Mouse (Mus musculus): ENCODE measurements around the gene Mta2. TPM values are rescaled to one million over a fixed set of nuclear protein-coding genes. Genes with fewer than 3 reads are reported as not detected.

The Mta2 gene
- polyA plus RNA-seq, 1 experiment = 57.9 TPM

GRCm38 (mm10) chr19:8997546-8997945 lies 55.9 kb downstream of the Mta2 start:
- TF ChIP-seq POLR2A (IDR thresholded peaks at IDR 0.05; ENCODE audit: borderline replicate concordance, extremely low read depth, insufficient read depth, insufficient read length, poor library complexity, severe bottlenecking) (no peak), CTCF (IDR thresholded peaks at IDR 0.05; ENCODE audit: borderline replicate concordance, extremely low read depth, insufficient read depth, insufficient read length) (no peak)
- DNase-seq (ENCODE audit: low read depth) = peak; percentile 87

- DNase-seq (ENCODE audit: low read depth) = no peak
- TF ChIP-seq CTCF (IDR thresholded peaks at IDR 0.05; ENCODE audit: borderline replicate concordance, extremely low read depth, insufficient read depth, insufficient read length) = no peak
- TF ChIP-seq POLR2A (IDR thresholded peaks at IDR 0.05; ENCODE audit: borderline replicate concordance, extremely low read depth, insufficient read depth, insufficient read length, poor library complexity, severe bottlenecking) = no peak
These were observed 56.9 kb downstream of the Mta2 start for GRCm38 (mm10) chr19:8998546-8998945.

- no peak for DNase-seq (ENCODE audit: low read depth)
- TF ChIP-seq CTCF (IDR thresholded peaks at IDR 0.05; ENCODE audit: borderline replicate concordance, extremely low read depth, insufficient read depth, insufficient read length) (no peak), POLR2A (IDR thresholded peaks at IDR 0.05; ENCODE audit: borderline replicate concordance, extremely low read depth, insufficient read depth, insufficient read length, poor library complexity, severe bottlenecking) (no peak)
These were observed 57.5 kb downstream of the Mta2 start for GRCm38 (mm10) chr19:8999223-8999622.

Other genes with a start within 250 kb of the Mta2 start
- gene Slc3a2, start 218.5 kb upstream of the Mta2 start, polyA plus RNA-seq (2012; rRNA removed) = 147 and 159 TPM in 2 replicates
- 57.3 and 65.8 TPM in 2 replicates for gene Wdr74, start 206.0 kb upstream of the Mta2 start, polyA plus RNA-seq (2012; rRNA removed)
- gene 1700092M07Rik, start 201.2 kb upstream of the Mta2 start, polyA plus RNA-seq (2012; rRNA removed) = 1.9 and 2.4 TPM in 2 replicates
- 117 TPM in 2 replicates for gene Stx5a, start 200.5 kb upstream of the Mta2 start, polyA plus RNA-seq (2012; rRNA removed)
- 176 and 264 TPM in 2 replicates for gene Nxf1, start 184.8 kb upstream of the Mta2 start, polyA plus RNA-seq (2012; rRNA removed)
- 224 and 402 TPM in 2 replicates for gene Tmem223, start 170.9 kb upstream of the Mta2 start, polyA plus RNA-seq (2012; rRNA removed)
- gene Tmem179b, start 167.4 kb upstream of the Mta2 start, polyA plus RNA-seq (2012; rRNA removed) = 25.4 and 37.6 TPM in 2 replicates
- 27.6 and 29.8 TPM in 2 replicates for gene Taf6l, start 155.5 kb upstream of the Mta2 start, polyA plus RNA-seq (2012; rRNA removed)
- gene Polr2g, start 143.3 kb upstream of the Mta2 start, polyA plus RNA-seq (2012; rRNA removed) = 112 and 163 TPM in 2 replicates
- 5.9 and 7.9 TPM in 2 replicates for gene Zbtb3, start 139.3 kb upstream of the Mta2 start, polyA plus RNA-seq (2012; rRNA removed)
- gene Ttc9c, start 122.5 kb upstream of the Mta2 start, polyA plus RNA-seq (2012; rRNA removed) = 53.6 and 57.3 TPM in 2 replicates
- 59.9 and 85.5 TPM in 2 replicates for gene Hnrnpul2, start 121.9 kb upstream of the Mta2 start, polyA plus RNA-seq (2012; rRNA removed)
- gene AC129217.1, start 112.1 kb upstream of the Mta2 start, polyA plus RNA-seq (2012; rRNA removed) = 1.1 TPM in 1 of 2 replicates, not detected in the other
- 92.6 and 101 TPM in 2 replicates for gene Bscl2, start 104.4 kb upstream of the Mta2 start, polyA plus RNA-seq (2012; rRNA removed)
- 187 and 233 TPM in 2 replicates for gene Gng3, start 102.7 kb upstream of the Mta2 start, polyA plus RNA-seq (2012; rRNA removed)
- 0.90 and 1.4 TPM in 2 replicates for gene Lrrn4cl, start 91.1 kb upstream of the Mta2 start, polyA plus RNA-seq (2012; rRNA removed)
- gene Ubxn1, start 70.4 kb upstream of the Mta2 start, polyA plus RNA-seq (2012; rRNA removed) = 105 and 111 TPM in 2 replicates
- gene Uqcc3, start 61.0 kb upstream of the Mta2 start, polyA plus RNA-seq (2012; rRNA removed) = 45.4 and 46.9 TPM in 2 replicates
- gene Lbhd1, start 58.1 kb upstream of the Mta2 start, polyA plus RNA-seq (2012; rRNA removed) = 5.5 and 6.8 TPM in 2 replicates
- gene Gm49403, start 57.9 kb upstream of the Mta2 start, polyA plus RNA-seq (2012; rRNA removed) = not detected in 2 replicates
- gene 1810009A15Rik, start 53.0 kb upstream of the Mta2 start, polyA plus RNA-seq (2012; rRNA removed) = 43.0 and 52.4 TPM in 2 replicates
- 0.23 and 0.33 TPM in 2 replicates for gene Gm49416, start 52.9 kb upstream of the Mta2 start, polyA plus RNA-seq (2012; rRNA removed)
- gene Ints5, start 48.9 kb upstream of the Mta2 start, polyA plus RNA-seq (2012; rRNA removed) = 31.4 and 37.1 TPM in 2 replicates
- gene Ganab, start 43.8 kb upstream of the Mta2 start, polyA plus RNA-seq (2012; rRNA removed) = 155 and 182 TPM in 2 replicates
- gene B3gat3, start 21.5 kb upstream of the Mta2 start, polyA plus RNA-seq (2012; rRNA removed) = 136 and 174 TPM in 2 replicates
- gene Rom1, start 12.5 kb upstream of the Mta2 start, polyA plus RNA-seq (2012; rRNA removed) = 2.4 and 2.5 TPM in 2 replicates
- gene Eml3, start 12.3 kb upstream of the Mta2 start, polyA plus RNA-seq (2012; rRNA removed) = 14.7 and 17.5 TPM in 2 replicates
- 25.3 and 31.5 TPM in 2 replicates for gene Tut1, start 12.0 kb downstream of the Mta2 start, polyA plus RNA-seq (2012; rRNA removed)
- 371 and 527 TPM in 2 replicates for gene Eef1g, start 25.2 kb downstream of the Mta2 start, polyA plus RNA-seq (2012; rRNA removed)
- gene Ahnak, start 47.4 kb downstream of the Mta2 start, polyA plus RNA-seq (2012; rRNA removed) = 2.5 and 6.0 TPM in 2 replicates
- gene Scgb1a1, start 146.1 kb downstream of the Mta2 start, polyA plus RNA-seq (2012; rRNA removed) = not detected in 2 replicates
- gene Asrgl1, start 193.8 kb downstream of the Mta2 start, polyA plus RNA-seq (2012; rRNA removed) = 6.8 and 12.3 TPM in 2 replicates

All from brain, embryonic 14.5 days (tissue).